Mouse (Mus musculus): ENCODE results near the gene Unc5b.

Gene Unc5b

DNA sequence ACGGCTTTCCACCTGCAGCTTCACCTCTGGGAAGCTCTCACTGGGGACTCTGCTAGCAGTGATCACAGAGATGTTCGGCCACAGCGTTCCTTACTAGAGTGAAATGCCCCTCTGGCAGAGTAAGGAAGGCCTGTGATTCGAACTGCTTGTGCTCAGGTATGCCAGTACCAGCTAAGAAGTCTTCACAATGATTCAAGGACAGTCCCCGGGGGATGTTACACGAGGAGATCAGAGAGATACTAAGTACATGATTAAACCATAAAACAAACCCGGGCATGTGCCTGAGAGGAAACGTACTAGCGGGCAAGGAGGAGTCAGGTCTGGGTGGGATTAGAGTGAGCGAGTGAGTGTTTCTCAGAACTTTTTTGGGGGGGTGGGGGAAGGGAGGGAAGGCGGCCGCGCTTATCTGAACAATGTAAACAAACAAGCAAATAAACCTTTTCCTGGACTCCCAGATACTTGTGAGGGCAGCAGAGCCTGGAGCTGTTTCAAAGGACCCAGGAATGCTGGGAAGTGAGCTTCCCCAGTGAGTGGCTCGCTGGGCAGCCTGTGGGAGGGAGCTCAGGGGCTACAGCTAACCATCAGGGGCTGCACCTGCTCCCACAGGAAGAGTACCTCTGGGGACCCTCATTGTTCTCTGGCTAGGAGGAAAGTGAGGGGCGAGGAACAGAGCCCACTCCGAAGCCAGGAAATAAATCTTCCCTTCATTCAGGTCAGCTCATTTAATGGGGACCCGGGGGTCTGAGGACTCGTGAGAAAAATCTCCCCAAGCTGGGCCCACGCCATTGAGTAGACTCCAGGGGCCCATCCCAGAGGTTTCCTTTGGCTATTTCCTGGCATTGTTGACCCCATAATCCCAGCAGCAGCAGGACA, 30.9 kb downstream of the Unc5b start:
- no peak for ATAC-seq (ENCODE audit: low TSS enrichment)

DNA sequence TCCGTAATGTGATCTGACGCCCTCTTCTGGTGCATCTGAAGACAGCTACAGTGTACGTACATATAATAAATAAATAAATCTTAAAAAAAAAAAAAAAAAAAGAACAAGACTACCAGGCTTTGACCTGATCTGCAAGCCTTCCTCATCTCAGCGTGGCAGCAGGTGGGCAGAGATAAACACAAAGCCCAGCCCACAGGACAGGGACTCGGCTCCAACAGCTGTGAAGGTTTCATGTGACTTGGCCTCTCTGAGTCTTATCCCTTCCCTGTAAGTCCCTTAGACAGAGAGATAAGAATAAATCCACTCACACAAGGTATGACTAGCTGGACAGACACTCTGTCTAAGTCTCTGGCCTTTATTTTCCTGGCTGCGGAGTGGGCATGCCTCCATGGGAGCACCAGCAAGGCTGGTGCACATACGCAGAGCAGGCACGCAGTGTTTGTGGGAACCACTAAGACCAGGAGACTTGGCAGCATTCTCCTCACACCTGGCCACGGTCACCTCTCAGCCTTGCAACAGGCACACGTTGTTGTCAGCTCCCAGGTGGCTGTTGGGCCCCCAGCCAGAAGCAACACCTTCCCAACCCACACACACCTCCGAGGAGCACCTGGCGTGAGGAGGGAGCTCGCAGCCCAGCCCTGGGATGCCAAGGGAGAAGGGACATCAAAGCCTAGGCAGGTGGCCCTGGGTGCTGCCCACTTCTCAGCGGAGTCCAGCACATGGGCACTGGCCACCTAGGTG, 33.5 kb downstream of the Unc5b start:
- no peak for ATAC-seq (ENCODE audit: low TSS enrichment)

- no peak for ATAC-seq (ENCODE audit: low TSS enrichment)
Measured at GRCm38 (mm10) chr10:60796474-60796873, 34.9 kb downstream of the Unc5b start.

DNA sequence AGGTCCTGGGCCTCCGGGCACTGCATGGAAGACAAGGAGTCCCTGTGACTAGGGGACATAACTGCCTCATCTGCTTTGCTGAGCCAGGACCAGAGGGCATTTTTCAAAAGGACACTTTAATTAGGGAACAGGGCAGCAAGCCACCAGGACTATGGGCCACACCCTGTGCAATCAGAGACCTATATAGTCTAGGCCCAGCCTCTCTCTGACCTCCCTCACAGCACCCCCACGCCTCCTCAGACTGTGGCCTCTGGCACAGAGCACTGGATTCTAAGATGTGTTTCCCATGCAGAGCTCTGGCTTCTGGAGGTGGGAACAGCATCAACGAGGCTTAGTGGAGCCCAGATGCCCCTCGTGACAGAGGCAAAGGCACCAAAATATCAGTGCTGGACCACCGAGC, 35.4 kb downstream of the Unc5b start:
- ATAC-seq (ENCODE audit: low TSS enrichment), result no peak

- ATAC-seq (ENCODE audit: low TSS enrichment), result no peak
Measured at GRCm38 (mm10) chr10:60794792-60795191, 36.6 kb downstream of the Unc5b start.

GRCm38 (mm10) chr10:60794374-60794773, 37.0 kb downstream of the Unc5b start:
- ATAC-seq (ENCODE audit: low TSS enrichment), result peak; percentile 59

DNA sequence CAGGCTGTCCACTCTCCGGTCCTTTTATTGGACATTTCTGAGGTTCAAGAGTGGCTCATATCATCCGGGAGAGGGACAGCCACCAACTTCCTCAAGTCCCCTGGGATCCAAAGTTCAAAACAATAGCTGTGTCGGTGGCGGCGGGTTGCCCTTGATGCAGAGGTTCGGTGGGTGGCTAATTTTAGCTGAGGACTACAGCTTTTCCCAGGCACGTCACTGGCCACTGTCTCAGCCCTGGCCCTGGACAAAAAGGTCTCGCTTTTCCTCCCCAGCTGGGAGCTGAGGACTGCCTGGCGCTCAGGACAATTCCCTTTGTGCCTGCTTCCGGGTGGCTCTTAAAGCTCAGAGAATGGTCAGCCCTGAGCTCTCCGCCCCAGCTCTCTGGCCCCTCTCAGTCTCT, 38.5 kb downstream of the Unc5b start:
- ATAC-seq (ENCODE audit: low TSS enrichment), result peak; percentile 44

- ATAC-seq (ENCODE audit: low TSS enrichment), result no peak
Measured at GRCm38 (mm10) chr10:60792365-60792764, 39.0 kb downstream of the Unc5b start.

GRCm38 (mm10) chr10:60790912-60791311, 40.5 kb downstream of the Unc5b start:
- ATAC-seq (ENCODE audit: low TSS enrichment), result no peak

GRCm38 (mm10) chr10:60787303-60788074, 43.9 kb downstream of the Unc5b start:
- ATAC-seq (ENCODE audit: low TSS enrichment), result 0 out of 2 replicates have a peak, but pooled peaks have one; percentile 31

GRCm38 (mm10) chr10:60783608-60784007, 47.8 kb downstream of the Unc5b start:
- no peak for ATAC-seq (ENCODE audit: low TSS enrichment)

GRCm38 (mm10) chr10:60779628-60780027, 51.8 kb downstream of the Unc5b start:
- ATAC-seq (ENCODE audit: low TSS enrichment), result peak; percentile 57; the same call in 1 of the 2 replicates

GRCm38 (mm10) chr10:60778542-60778941, 52.8 kb downstream of the Unc5b start:
- ATAC-seq (ENCODE audit: low TSS enrichment), result peak; percentile 50; the same call in 1 of the 2 replicates

DNA sequence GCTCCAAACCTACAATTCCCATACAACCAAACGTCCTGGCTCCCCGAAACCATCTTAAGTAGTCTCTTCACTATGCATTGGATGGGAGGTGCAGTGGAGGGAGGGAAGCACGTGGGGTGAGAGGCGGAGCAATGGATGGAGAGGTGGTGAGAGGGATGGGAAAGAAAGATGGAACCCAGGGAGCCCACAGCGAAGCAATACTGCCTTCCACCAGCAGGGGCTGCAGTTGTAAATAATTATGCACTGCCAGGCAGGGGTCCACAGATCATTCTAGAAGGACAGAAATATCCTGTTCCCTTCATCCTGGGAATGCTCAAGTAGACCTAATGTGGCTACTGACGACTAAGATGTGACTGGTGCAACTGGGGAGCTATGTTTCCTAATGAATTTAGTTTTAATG, 55.9 kb downstream of the Unc5b start:
- no peak for ATAC-seq (ENCODE audit: low TSS enrichment)

DNA sequence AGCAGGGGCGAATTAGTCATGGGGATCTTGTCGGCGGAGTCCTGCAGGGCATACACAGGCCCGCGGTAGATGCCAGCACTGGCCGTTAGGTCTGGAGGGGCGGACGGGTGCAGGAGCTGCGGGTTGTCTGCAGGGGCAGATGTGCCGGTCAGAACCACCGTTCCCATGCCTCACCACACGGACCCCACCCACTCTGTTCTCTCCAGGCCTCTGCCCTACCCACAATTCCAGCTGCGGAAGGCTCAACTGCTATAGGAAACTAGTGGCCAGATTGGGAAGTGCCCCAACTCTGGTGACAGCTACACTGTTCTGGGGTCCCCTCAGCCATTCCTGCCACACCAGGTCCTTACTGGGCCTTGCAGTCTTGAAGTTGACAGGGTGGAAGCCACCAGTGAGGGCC, 56.8 kb downstream of the Unc5b start:
- ATAC-seq (ENCODE audit: low TSS enrichment), result no peak

DNA sequence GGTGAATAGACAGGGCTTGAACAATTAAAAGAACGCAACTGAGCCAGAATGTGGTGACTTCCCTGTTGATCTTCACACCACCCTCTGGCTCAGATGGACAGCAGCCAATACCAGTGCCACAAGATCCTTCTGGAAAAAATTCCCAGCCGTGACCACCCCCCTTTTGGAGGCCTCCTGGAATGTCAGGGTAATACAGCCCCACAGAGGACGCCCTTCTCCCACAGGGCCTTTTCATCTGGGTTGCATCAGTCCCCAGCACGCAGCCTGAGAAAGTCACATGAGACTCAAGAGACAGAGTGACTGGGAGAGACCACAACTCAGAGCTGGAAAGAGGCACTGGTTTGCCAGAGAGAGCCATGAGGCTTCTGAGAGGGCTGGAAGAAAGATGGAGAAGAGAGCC, 60.5 kb downstream of the Unc5b start:
- no peak for ATAC-seq (ENCODE audit: low TSS enrichment)

- ATAC-seq (ENCODE audit: low TSS enrichment), result no peak
Measured at GRCm38 (mm10) chr10:60768614-60769013, 62.8 kb downstream of the Unc5b start.

- ATAC-seq (ENCODE audit: low TSS enrichment), result no peak
Measured at GRCm38 (mm10) chr10:60767400-60767799, 64.0 kb downstream of the Unc5b start.

DNA sequence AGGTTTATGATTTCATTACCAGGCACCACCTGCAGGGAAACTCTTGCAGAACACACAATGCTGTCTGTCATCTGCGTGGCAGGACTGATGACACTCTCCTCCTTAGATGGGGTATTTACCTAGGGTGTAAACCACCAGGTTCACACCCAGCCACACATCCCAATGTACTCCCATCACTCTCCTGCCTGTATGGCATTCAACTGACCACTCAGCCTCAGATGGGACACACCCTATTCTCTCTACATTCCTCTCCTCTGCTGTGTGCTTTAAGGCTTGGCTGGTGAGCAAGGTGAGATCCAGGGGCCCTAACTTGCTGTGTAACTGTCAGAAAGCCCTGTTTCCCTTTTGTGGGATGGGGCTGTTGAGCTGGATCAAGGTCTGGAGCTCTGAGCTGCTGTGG, 69.3 kb downstream of the Unc5b start:
- no peak for ATAC-seq (ENCODE audit: low TSS enrichment)

DNA sequence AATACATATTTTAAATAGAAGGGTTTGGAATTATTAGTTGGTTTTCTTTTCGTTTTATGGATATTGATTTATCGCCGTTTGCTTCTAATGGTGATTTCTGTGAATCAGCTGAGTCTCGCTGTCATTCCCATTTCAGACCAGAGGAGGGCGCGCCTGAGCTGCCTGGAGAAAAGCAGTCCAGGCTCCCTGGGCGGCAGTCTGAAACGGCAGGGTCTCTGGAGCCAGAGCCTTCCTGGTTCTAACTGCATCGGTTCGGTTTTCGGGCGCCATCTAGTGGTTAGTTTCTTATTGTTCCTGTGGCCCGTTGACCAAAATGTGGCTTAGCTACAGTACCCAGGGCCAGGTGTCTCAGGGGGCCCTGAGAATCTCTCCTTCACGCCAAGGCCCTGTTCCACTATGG, 71.0 kb downstream of the Unc5b start:
- peak; percentile 99 for ATAC-seq (ENCODE audit: low TSS enrichment)

- no peak for ATAC-seq (ENCODE audit: low TSS enrichment)
Measured at GRCm38 (mm10) chr10:60756992-60757391, 74.4 kb downstream of the Unc5b start.

DNA sequence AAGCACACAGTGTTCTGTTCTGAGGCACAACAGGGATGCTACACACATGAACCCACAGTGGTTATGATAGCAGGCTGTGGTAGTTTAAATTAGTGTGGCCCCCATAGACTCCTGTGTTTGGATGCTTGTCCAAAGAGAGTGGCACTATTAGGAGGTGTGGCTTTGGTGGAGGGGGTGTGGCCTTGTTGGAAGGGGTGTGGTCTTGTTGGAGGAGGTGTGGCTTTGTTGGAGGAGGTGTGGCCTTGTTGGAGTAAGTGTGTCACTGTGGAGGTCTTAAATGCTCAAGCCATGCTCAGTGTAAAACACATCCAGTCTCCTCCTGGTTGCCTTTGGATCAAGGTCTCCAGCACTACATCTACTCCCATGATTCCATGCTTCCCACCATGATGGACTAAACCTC, 75.2 kb downstream of the Unc5b start:
- ATAC-seq (ENCODE audit: low TSS enrichment), result no peak

Data from frontal cortex, adult (tissue).